Comparison of ENCODE assay signal across 32 mouse cellular contexts in the genomic region with DNA sequence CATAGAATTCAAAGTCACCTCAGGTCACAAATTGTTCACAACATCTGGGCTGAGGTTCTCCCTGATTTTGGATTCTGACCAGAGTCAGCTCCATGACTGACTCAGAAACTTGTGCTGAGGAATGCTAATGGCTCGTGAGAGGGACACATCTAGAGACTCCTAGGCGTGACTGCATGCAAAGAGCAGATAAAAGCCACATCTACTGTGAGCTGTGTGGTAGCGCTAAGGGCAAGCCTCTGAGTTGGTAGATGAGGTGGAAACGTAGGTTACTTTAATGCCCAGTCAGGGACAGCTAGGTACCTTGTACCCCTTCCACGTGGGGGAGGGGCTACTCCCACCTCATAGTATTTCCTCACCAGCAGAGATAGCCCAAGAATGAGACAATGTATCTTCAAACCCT. TPM values are rescaled to one million over a fixed set of nuclear protein-coding genes. Genes with fewer than 3 reads are reported as not detected.
A peak's percentile ranks its signal among the peaks of the same experiment; 100 is the strongest.
DNase-seq lines count a peak whose midpoint lies in the region; ATAC-seq and TF ChIP-seq lines count a peak whose summit lies in the region.
"Had no signal": no experiment of that assay in that cellular context is flagged by ENCODE, and none has a peak within 500 bp of the region (broad histone marks: within the 10 kb centered on the region; RNA-seq: fewer than 3 reads in every experiment).

No protein-coding gene starts in this region.

- H3K36me3 ChIP-seq in liver, embryonic 13.5 days = no peaks in the 10 kb centered on the region
- no peaks in the 10 kb centered on the region for H3K36me3 ChIP-seq in liver, postnatal 0 days (replicated peaks; ENCODE audit: insufficient read depth, low read length)
- H3K36me3 ChIP-seq in intestine, embryonic 16.5 days (ENCODE audit: control insufficient read depth, insufficient read depth, low read length) = no peaks in the 10 kb centered on the region
- H3K36me3 ChIP-seq in liver, embryonic 16.5 days (ENCODE audit: control insufficient read depth, insufficient read depth) = no peaks in the 10 kb centered on the region
- no peaks in the 10 kb centered on the region for H3K36me3 ChIP-seq in kidney, embryonic 16.5 days (ENCODE audit: insufficient read depth, low read length)
- H3K36me3 ChIP-seq: embryonic facial prominence, embryonic 12.5 days; embryonic facial prominence, embryonic 15.5 days; G1E; hindbrain, embryonic 12.5 days had no signal

- H3K4me2 ChIP-seq in liver, embryonic 13.5 days = 0 out of 2 replicates have a peak overlapping the region, but pooled peaks have one; percentile 12
- no peak overlapping the region for H3K4me2 ChIP-seq in liver, postnatal 0 days (ENCODE audit: low read depth, low read length)
- H3K4me2 ChIP-seq in intestine, embryonic 16.5 days (ENCODE audit: low read depth, low read length) = no peak overlapping the region
- H3K4me2 ChIP-seq in liver, embryonic 16.5 days (ENCODE audit: low read depth, low read length) = no peak overlapping the region
- no peak overlapping the region for H3K4me2 ChIP-seq in kidney, embryonic 16.5 days (replicated peaks; ENCODE audit: low read depth, low read length)
- H3K4me2 ChIP-seq: embryonic facial prominence, embryonic 12.5 days; embryonic facial prominence, embryonic 15.5 days; heart, embryonic 11.5 days; hindbrain, embryonic 12.5 days had no signal

- WGBS in liver, embryonic 13.5 days (ENCODE audit: insufficient replicate concordance) = 36% methylated on average over 5 of the region's 5 CpGs
- 60% methylated on average over 5 of the region's 5 CpGs for WGBS in liver, postnatal 0 days (ENCODE audit: insufficient replicate concordance)
- WGBS in intestine, embryonic 16.5 days = 80% methylated on average over 5 of the region's 5 CpGs
- WGBS in liver, embryonic 16.5 days (ENCODE audit: insufficient replicate concordance) = 33% methylated on average over 5 of the region's 5 CpGs
- WGBS in kidney, embryonic 16.5 days = 76% methylated on average over 5 of the region's 5 CpGs

- no peak for TF ChIP-seq EP300 in liver, postnatal 0 days (IDR thresholded peaks at IDR 0.05; ENCODE audit: low read depth)

- TF ChIP-seq CTCF in liver, postnatal 0 days (IDR thresholded peaks at IDR 0.05; ENCODE audit: low read depth) = no peak

- H3K27ac ChIP-seq in liver, embryonic 13.5 days = peak overlapping the region; percentile 47
- no peak overlapping the region for H3K27ac ChIP-seq in liver, postnatal 0 days (ENCODE audit: low read depth)
- H3K27ac ChIP-seq in intestine, embryonic 16.5 days (ENCODE audit: low read length) = no peak overlapping the region
- peak overlapping the region; percentile 13; the same call in 1 of the 2 replicates for H3K27ac ChIP-seq in liver, embryonic 16.5 days (ENCODE audit: low read length)
- no peak overlapping the region for H3K27ac ChIP-seq in kidney, embryonic 16.5 days (ENCODE audit: low read length)
- H3K27ac ChIP-seq: embryonic facial prominence, embryonic 12.5 days; embryonic facial prominence, embryonic 15.5 days; gastrocnemius, adult 2 months; hindbrain, embryonic 12.5 days had no signal

- H3K27me3 ChIP-seq in liver, embryonic 13.5 days = no peaks in the 10 kb centered on the region
- no peaks in the 10 kb centered on the region for H3K27me3 ChIP-seq in liver, postnatal 0 days (ENCODE audit: insufficient read depth, low read length)
- H3K27me3 ChIP-seq in intestine, embryonic 16.5 days (replicated peaks; ENCODE audit: control insufficient read depth, insufficient read depth, low read length) = no peaks in the 10 kb centered on the region
- H3K27me3 ChIP-seq in liver, embryonic 16.5 days (ENCODE audit: control insufficient read depth, insufficient read depth, low read depth, low read length) = no peaks in the 10 kb centered on the region
- H3K27me3 ChIP-seq in kidney, embryonic 16.5 days (ENCODE audit: insufficient read depth, low read length) = no peaks in the 10 kb centered on the region
- H3K27me3 ChIP-seq: embryonic facial prominence, embryonic 12.5 days; embryonic facial prominence, embryonic 15.5 days; hindbrain, embryonic 12.5 days had no signal

- H3K9ac ChIP-seq in liver, embryonic 13.5 days = no peak overlapping the region
- H3K9ac ChIP-seq in liver, postnatal 0 days (replicated peaks) = no peak overlapping the region
- no peak overlapping the region for H3K9ac ChIP-seq in intestine, embryonic 16.5 days (ENCODE audit: low read depth, low read length)
- no peak overlapping the region for H3K9ac ChIP-seq in liver, embryonic 16.5 days (ENCODE audit: low read depth, low read length)
- H3K9ac ChIP-seq in kidney, embryonic 16.5 days (replicated peaks; ENCODE audit: low read length) = no peak overlapping the region
- H3K9ac ChIP-seq: embryonic facial prominence, embryonic 12.5 days; embryonic facial prominence, embryonic 15.5 days; forebrain, postnatal 0 days; hindbrain, embryonic 12.5 days had no signal

- no peak for DNase-seq in liver, embryonic 13.5 days
- no peak for DNase-seq in liver, postnatal 0 days
- DNase-seq in R1 (ENCODE audit: low read depth, low spot score) = peak; percentile 14
- no peak for DNase-seq in right cerebral cortex, postnatal 36 days (ENCODE audit: low spot score in 2 of 2)
- no peak for DNase-seq in layer of hippocampus, postnatal 36 days
- DNase-seq: adrenal gland, adult 2 months; adrenal gland, postnatal 14 days; B cell, adult 2 months; cerebellum, adult 11 months; cerebellum, adult 2 months; cerebellum, adult 9-11 months; cerebellum, postnatal 25 days; forebrain, postnatal 0 days; gastrocnemius, adult 2 months; gastrocnemius, postnatal 14 days; heart, adult 11 months had no signal

- ATAC-seq in liver, embryonic 13.5 days (ENCODE audit: low read depth) = peak; percentile 75
- ATAC-seq in liver, postnatal 0 days = no peak
- peak; percentile 44; the same call in 1 of the 2 replicates for ATAC-seq in intestine, embryonic 16.5 days
- ATAC-seq in liver, embryonic 16.5 days (ENCODE audit: low read depth) = peak; percentile 43; the same call in 1 of the 2 replicates
- ATAC-seq in kidney, embryonic 16.5 days (ENCODE audit: low FRiP score, low TSS enrichment) = no peak
- ATAC-seq: forebrain, embryonic 14.5 days; forebrain, postnatal 0 days; Patski had no signal

- no peak overlapping the region for H3K4me3 ChIP-seq in liver, embryonic 13.5 days (replicated peaks)
- no peak overlapping the region for H3K4me3 ChIP-seq in liver, postnatal 0 days (ENCODE audit: low read depth, low read length)
- H3K4me3 ChIP-seq in intestine, embryonic 16.5 days (ENCODE audit: low read length) = no peak overlapping the region
- H3K4me3 ChIP-seq in liver, embryonic 16.5 days (ENCODE audit: low read depth, low read length) = no peak overlapping the region
- no peak overlapping the region for H3K4me3 ChIP-seq in kidney, embryonic 16.5 days (ENCODE audit: low read length)
- H3K4me3 ChIP-seq: embryonic facial prominence, embryonic 12.5 days; embryonic facial prominence, embryonic 15.5 days; gastrocnemius, adult 2 months; hindbrain, embryonic 12.5 days had no signal

- no peaks in the 10 kb centered on the region for H3K9me3 ChIP-seq in liver, embryonic 13.5 days (replicated peaks)
- no peaks in the 10 kb centered on the region for H3K9me3 ChIP-seq in liver, postnatal 0 days (ENCODE audit: low read length)
- H3K9me3 ChIP-seq in intestine, embryonic 16.5 days (ENCODE audit: control insufficient read depth, low read length) = no peaks in the 10 kb centered on the region
- H3K9me3 ChIP-seq in liver, embryonic 16.5 days (replicated peaks; ENCODE audit: control insufficient read depth, low read length) = no peaks in the 10 kb centered on the region
- H3K9me3 ChIP-seq in kidney, embryonic 16.5 days (ENCODE audit: low read length) = no peaks in the 10 kb centered on the region
- H3K9me3 ChIP-seq: embryonic facial prominence, embryonic 12.5 days; embryonic facial prominence, embryonic 15.5 days; G1E; hindbrain, embryonic 12.5 days had no signal

- H3K4me1 ChIP-seq in liver, embryonic 13.5 days (replicated peaks) = peaks cover 13% of the 10 kb centered on the region
- no peaks in the 10 kb centered on the region for H3K4me1 ChIP-seq in liver, postnatal 0 days (ENCODE audit: insufficient read depth)
- no peaks in the 10 kb centered on the region for H3K4me1 ChIP-seq in intestine, embryonic 16.5 days (ENCODE audit: control insufficient read depth, insufficient read depth, low read length)
- peaks cover 3% of the 10 kb centered on the region; the same call in 1 of the 2 replicates for H3K4me1 ChIP-seq in liver, embryonic 16.5 days (ENCODE audit: control insufficient read depth, low read depth, low read length)
- H3K4me1 ChIP-seq in kidney, embryonic 16.5 days (ENCODE audit: insufficient read depth, low read length) = no peaks in the 10 kb centered on the region
- H3K4me1 ChIP-seq: embryonic facial prominence, embryonic 12.5 days; embryonic facial prominence, embryonic 15.5 days; hindbrain, embryonic 12.5 days had no signal

RNA-seq across cellular contexts. Expression of gene Unc5cl, which starts 29.1 kb away (rescaled TPM):
- 3.5 and 4.4 TPM in 2 replicates for polyA plus RNA-seq in liver, embryonic 13.5 days (2015; fragmentation: Nextera tagmentation; extraction: Ambion mirVana)
- 0.68 and 0.92 TPM in 2 replicates for polyA plus RNA-seq in liver, postnatal 0 days (2015; fragmentation: Nextera tagmentation; extraction: Ambion mirVana)
- polyA plus RNA-seq in intestine, embryonic 16.5 days (2015; fragmentation: Nextera tagmentation; extraction: Ambion mirVana) = 47.2 and 49.3 TPM in 2 replicates
- 4.2 and 4.3 TPM in 2 replicates for polyA plus RNA-seq in liver, embryonic 16.5 days (2015; fragmentation: Nextera tagmentation; extraction: Ambion mirVana)
- 8.3 and 8.8 TPM in 2 replicates for polyA plus RNA-seq in kidney, embryonic 16.5 days (2015; fragmentation: Nextera tagmentation; extraction: Ambion mirVana)
- under 1 TPM; 0.27 to 0.30 TPM for total RNA-seq in layer of hippocampus, postnatal 36 days (2021)
- total RNA-seq: adrenal gland, adult 2 months; forebrain, postnatal 0 days; gastrocnemius, adult 2 months; gastrocnemius, postnatal 14 days; gastrocnemius, postnatal 4 days; heart, adult 8-10 months had no signal
- polyA plus RNA-seq: adrenal gland, adult 2 months; embryonic facial prominence, embryonic 15.5 days; heart, postnatal 0 days had no signal

RNA-seq across cellular contexts. Expression of gene Tspo2, which starts 32.4 kb away (rescaled TPM):
- polyA plus RNA-seq in liver, embryonic 13.5 days (2015; fragmentation: Nextera tagmentation; extraction: Ambion mirVana) = 134 and 152 TPM in 2 replicates
- 61.1 and 65.2 TPM in 2 replicates for polyA plus RNA-seq in liver, postnatal 0 days (2015; fragmentation: Nextera tagmentation; extraction: Ambion mirVana)
- 4.5 and 4.7 TPM in 2 replicates for polyA plus RNA-seq in intestine, embryonic 16.5 days (2015; fragmentation: Nextera tagmentation; extraction: Ambion mirVana)
- 193 and 203 TPM in 2 replicates for polyA plus RNA-seq in liver, embryonic 16.5 days (2015; fragmentation: Nextera tagmentation; extraction: Ambion mirVana)
- 1.7 and 2.0 TPM in 2 replicates for polyA plus RNA-seq in kidney, embryonic 16.5 days (2015; fragmentation: Nextera tagmentation; extraction: Ambion mirVana)
- not detected for total RNA-seq in layer of hippocampus, postnatal 36 days (2021)
- total RNA-seq: adrenal gland, adult 2 months; CH12.LX; forebrain, postnatal 0 days; gastrocnemius, adult 2 months; heart, adult 8-10 months had no signal
- polyA plus RNA-seq: adrenal gland, adult 2 months; frontal cortex, adult 2 months had no signal

RNA-seq across cellular contexts. Expression of gene Apobec2, which starts 51.0 kb away (rescaled TPM):
- 1.2 TPM in 2 replicates for polyA plus RNA-seq in liver, embryonic 13.5 days (2015; fragmentation: Nextera tagmentation; extraction: Ambion mirVana)
- 0.25 and 3.6 TPM in 2 replicates for polyA plus RNA-seq in liver, postnatal 0 days (2015; fragmentation: Nextera tagmentation; extraction: Ambion mirVana)
- polyA plus RNA-seq in intestine, embryonic 16.5 days (2015; fragmentation: Nextera tagmentation; extraction: Ambion mirVana) = 4.6 and 5.4 TPM in 2 replicates
- polyA plus RNA-seq in liver, embryonic 16.5 days (2015; fragmentation: Nextera tagmentation; extraction: Ambion mirVana) = 2.5 and 4.3 TPM in 2 replicates
- polyA plus RNA-seq in kidney, embryonic 16.5 days (2015; fragmentation: Nextera tagmentation; extraction: Ambion mirVana) = 2.6 and 2.7 TPM in 2 replicates
- total RNA-seq in layer of hippocampus, postnatal 36 days (2021) = not detected
- total RNA-seq: hematopoietic stem cell, adult 5-6 weeks had no signal
- polyA plus RNA-seq: G1E had no signal

Comparison
In these comparisons a context has a peak if more than half of its experiments do, and no peak if none do; other contexts are left out.
1. ATAC-seq: peak in liver, embryonic 13.5 days (single experiment), intestine, embryonic 16.5 days (single experiment) and liver, embryonic 16.5 days (single experiment); none in liver, postnatal 0 days (single experiment) and kidney, embryonic 16.5 days (single experiment).
2. H3K27ac ChIP-seq: peak in liver, embryonic 13.5 days (single experiment) and liver, embryonic 16.5 days (single experiment); none in liver, postnatal 0 days (single experiment), intestine, embryonic 16.5 days (single experiment) and kidney, embryonic 16.5 days (single experiment).
3. RNA of gene Tspo2, which starts 32.4 kb away (polyA plus RNA-seq): 193 to 203 TPM in liver, embryonic 16.5 days, 134 to 152 TPM in liver, embryonic 13.5 days and 61.1 to 65.2 TPM in liver, postnatal 0 days; 4.5 to 4.7 TPM in intestine, embryonic 16.5 days and 1.7 to 2.0 TPM in kidney, embryonic 16.5 days; every median in the first group is over 10 times any median in the second.